Mouse (Mus musculus): ENCODE data around the gene Agpat2.

Gene Agpat2

DNA sequence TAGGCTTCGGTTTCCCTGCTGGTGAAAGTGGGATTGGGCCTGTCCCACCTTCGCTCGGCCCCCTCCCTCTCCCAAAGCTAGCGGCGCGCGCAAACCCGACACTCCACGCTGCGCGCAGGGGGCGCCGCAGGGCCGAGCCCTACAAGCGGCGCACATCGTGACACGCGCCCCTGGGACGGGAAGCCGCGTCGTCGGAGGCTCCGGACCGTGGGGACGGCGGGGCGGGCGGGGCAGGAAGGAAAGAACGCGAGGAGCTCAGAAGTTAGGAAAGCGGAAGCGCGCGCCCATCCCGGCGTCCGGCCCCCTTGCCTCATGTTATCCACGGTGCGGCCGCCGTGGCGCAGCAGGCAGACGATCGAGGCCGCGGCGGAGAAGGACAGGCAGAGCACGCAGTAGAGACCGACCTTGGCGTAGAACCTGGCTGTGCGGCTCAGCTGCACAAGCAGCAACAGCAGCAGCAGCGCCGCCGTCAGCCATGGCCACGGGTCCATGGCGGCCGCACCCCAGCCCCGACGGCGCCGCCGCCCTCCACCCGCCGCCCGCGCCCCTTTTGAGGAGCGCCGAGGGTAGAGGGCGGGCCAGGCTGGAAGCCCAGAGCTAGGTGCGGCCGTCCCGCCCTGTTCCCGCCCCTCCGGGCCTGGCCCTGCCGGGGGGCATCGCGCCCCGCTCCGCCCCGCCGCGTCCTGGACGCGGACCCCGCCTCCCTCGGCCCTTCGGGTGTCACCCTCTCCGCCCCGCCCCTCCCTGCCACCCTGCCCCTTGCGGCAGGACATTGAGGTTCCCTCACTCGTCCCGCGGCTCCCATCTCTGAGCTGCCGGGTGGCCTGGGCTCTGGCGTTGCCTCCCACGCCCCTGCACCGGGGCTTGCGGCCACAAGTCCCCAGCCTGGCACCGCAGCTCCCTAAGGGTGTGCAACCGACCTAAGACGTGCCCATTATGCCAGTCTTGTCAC, at the start of gene Agpat2:
TSS of gene Agpat2 (minus strand) at position 698 of the 952 bp plus-strand sequence.
- peak; percentile 51 to 58 for DNase-seq

DNA sequence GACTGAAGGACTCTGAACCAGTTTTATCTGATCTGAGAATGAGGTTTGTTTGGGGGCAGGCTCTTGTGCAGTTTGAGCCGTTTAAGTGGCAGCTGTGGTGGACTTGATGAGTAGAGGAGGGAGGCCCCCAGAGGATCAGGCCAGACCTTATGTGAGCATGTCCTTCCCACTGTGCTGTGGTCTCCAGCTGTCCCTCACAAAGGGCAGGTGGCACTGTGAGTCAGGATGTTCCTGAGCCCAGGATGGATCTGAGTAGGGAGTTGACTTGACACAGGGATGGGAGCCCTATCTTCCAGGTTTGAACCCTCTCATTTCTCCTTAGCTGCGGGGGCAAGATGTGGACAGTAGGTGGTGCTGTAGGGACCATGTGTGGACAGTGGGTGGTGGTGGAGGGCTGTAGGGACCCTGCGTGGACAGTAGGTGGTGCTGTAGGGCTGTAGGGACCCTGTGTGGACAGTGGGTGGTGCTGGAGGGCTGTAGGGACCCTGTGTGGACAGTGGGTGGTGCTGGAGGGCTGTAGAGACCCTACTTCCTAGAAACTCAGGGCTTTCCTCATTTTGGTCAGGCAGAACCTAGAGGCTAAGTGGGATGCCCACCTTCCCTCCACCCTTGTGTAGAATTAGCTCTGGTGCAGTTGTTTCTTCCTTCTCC, 42.6 kb upstream of the Agpat2 start:
- peak; percentile 85 to 86 for DNase-seq

DNA sequence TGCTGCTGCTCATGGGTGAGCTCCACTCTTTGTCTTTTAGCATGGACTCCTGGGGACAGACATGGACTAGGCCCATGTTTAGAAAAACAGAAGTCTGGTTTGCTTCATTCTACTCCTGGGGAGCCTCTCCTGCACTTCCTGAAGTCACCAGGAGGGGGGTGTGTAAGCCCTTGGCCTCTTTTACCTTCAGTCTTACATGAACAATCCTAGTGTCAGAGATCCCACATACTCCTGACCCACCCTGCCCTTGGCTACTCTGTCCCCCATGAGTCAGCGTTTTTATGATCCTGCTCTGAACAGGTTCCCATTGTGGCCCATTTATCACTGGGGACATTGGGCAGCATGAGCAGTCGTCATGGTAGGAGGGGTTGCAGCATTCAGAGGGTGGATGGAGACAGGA, 39.7 kb upstream of the Agpat2 start:
- DNase-seq = peak; percentile 55 to 65

DNA sequence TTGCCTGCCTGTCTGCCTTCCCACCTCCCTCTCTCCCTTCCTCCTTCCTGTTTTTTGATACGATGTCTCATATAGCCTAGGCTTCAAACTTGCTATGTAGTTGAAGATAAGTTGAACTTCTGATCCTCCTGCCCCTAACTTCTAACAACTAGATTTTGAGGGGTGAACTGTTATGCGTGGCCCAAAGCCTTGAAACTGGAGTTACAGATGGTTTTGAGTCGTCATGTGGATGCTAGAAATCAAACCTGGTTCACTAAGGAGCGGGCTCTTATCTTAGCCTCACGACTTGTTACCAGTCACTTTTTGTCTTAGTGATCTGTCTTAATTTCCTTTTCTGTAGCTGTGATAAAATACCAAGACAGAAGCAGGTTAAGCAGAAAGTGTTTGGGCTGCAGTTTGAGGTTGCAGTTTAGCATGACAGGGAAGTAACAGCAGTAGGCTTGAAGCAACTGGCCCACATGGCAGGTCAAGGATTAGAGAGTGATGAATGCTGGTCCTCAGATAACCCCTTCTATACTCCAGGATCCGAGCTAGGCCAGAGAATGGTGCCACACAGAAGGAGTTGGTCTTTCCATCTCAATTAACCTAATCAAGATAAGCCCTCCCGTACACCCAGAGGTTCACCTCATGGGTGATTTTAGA, 36.9 kb upstream of the Agpat2 start:
- no peak for DNase-seq

DNA sequence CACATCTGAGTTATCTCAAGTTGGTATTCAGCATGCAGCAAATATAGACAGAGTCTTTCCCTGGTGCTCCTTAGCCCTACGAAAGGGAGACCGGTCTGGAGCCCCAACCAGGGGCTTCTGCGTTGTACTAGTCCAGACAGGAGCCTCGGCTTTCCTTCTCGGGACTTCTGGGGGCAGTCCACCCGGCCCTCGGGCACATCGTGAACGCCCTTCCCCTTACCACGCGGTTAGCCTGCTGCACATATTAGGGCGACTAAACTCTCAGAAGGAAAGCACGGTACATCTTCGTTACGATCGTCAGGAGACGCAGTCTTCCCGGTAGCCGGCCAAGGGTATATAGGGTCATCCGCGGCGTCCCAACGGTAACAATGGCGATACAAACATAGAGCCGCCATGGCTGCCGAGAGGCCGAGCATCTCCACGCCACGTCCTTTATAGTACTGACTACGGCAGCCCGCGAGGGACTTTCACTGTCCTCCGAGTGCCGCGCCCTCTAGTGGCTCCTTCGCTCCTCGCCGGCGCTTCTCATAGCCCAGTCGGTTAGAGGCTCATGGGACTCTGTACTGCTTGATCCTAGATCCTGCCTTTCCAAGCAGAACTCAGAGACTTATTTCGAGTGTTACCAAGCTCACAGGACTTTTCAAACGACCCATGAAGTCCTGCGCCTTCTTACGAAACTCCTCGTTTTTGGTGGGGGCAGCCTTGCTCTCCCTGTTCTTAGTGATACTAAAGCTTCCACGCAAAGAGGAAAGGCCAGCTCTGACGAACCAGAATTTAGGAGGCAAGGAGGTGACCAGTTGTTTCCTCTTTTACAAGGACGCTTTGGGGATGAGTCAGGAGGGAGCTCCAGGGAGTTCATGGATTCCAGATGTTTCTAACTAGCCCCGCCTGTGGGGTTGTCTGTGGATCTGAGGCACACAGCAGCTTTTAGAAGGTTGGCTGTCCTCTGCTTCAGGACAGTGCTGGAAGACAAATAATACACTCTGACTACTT, 35.9 kb upstream of the Agpat2 start:
- peak; percentile 99 to 100 for DNase-seq

DNA sequence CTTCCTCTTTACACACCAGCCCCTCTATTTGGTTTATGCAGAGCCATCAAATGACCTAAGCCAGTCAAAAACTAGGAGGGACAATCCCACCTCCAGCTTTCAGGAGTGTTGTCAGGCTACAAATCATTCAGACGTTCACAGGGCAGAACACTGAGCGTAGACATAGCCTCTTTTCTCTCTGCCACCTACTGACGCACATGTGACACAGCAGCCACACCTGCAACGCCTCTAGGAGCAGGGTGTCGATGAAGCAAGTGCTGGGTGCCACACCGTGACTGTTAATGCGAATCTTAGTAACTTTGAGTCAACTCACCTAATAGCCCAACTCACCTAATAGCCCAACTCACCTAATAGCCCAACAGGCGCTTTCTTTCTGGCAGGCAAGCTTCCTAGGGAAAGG, 34.9 kb upstream of the Agpat2 start:
- DNase-seq = peak; percentile 58 to 59

DNA sequence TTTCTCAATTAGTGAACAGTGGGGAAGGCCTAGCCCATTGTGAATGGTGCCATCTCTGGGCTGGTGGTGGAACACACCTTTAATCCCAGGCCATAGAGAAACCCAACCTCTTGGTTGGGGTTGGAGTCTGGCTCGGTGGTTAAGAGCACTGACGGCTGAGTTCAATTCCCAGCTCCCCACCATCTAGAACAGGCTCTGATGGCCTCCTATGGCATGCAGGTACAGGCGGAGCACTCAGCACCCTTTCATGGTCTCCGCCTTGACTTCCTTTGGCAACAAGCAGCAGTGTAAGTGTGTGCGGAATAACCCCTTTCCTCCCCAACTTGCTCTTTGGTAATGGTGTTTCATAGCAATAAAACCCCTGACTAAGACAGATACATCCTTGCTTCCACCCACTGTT, 34.4 kb upstream of the Agpat2 start:
- DNase-seq = no peak

DNA sequence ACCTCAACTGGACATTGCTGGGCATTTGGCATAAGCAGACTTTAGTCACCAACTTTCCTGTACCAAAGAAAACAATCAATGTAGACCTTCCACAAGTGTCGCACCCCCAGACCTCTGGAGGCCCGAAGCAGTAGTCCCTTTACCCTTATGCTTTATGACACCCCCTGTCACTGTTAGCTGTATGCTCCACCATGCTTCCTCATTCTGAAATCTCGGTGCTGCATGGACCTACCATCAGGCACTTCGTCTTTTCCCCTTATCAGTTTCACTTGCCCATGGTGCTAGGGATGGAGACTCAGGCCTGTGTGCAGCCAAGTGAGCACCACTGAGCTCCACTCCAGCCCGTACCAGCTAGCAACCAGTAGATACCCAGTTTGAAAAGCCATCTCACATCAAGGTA, 33.8 kb upstream of the Agpat2 start:
- DNase-seq = no peak

DNA sequence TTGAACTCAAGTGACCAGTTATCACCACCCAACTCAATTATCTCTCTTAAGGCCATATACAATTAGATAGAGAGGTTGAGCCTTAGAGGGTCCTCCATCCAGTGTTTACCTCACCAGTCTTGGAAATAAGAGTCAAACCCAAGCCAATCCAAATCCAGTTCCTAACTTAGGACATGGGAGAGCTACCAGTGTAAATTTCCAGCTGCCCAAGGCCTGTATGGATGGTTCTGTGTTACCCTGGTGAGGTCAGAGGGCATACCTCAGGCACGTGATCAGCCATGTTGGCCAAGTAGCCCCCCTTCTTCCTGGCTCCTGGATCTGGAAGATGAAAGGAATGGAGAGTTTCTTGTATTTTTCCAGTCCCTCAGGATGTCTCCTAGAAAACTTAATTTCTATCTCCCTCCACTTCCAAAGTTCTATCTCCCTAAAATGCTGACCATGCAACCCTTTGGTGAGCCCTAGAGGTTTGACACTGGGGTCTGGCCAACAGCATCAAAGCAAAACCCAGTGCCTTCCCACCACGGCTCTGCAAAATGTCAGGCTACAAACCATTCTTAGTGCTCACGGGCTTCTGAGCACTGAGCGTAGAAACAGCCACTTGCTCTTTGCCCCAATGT, 33.2 kb upstream of the Agpat2 start:
- no peak for DNase-seq

DNA sequence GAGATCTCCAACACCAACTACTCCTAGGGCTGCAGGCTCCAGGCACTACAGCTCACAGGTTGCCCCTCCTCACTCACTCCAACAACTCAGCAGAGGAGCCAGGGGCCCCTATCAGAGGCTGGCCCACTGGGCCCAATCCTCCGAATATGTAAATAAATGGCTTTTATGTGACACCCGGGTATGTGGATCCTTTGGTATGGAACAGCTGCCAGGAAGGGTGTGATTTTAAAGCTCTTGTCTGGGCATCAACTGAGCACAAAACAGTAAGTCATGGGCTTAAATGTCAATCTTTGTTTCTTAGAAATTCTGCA, 32.1 kb upstream of the Agpat2 start:
- DNase-seq = no peak

DNA sequence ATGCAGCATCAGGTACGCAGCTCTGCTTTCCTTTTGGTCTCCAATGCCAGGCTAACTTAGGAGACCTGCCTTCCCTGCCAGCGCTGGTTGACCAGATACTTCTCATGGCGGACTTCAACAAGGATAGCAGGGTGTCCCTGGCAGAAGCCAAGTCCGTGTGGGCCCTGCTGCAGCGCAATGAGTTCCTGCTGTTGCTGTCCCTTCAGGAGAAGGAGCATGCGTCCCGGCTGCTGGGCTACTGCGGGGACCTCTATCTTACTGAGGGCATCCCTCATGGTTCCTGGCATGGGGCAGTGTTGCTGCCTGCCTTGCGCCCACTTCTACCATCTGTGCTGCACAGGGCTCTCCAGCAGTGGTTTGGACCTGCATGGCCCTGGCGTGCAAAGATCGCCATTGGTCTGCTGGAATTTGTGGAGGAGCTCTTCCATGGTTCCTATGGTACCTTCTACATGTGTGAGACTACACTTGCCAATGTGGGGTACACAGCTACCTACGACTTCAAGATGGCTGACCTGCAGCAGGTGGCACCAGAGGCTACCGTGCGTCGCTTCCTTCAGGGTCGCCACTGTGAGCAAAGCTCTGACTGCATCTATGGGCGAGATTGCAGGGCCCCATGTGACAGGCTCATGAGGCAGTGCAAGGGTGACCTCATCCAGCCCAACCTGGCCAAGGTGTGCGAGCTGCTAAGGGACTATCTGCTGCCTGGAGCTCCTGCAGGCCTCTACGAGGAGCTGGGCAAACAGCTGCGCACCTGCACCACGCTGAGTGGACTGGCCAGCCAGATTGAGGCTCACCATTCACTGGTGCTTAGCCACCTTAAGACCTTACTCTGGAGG, 31.5 kb upstream of the Agpat2 start:
- peak in 1 of 2 experiments; percentile 20 for DNase-seq

DNA sequence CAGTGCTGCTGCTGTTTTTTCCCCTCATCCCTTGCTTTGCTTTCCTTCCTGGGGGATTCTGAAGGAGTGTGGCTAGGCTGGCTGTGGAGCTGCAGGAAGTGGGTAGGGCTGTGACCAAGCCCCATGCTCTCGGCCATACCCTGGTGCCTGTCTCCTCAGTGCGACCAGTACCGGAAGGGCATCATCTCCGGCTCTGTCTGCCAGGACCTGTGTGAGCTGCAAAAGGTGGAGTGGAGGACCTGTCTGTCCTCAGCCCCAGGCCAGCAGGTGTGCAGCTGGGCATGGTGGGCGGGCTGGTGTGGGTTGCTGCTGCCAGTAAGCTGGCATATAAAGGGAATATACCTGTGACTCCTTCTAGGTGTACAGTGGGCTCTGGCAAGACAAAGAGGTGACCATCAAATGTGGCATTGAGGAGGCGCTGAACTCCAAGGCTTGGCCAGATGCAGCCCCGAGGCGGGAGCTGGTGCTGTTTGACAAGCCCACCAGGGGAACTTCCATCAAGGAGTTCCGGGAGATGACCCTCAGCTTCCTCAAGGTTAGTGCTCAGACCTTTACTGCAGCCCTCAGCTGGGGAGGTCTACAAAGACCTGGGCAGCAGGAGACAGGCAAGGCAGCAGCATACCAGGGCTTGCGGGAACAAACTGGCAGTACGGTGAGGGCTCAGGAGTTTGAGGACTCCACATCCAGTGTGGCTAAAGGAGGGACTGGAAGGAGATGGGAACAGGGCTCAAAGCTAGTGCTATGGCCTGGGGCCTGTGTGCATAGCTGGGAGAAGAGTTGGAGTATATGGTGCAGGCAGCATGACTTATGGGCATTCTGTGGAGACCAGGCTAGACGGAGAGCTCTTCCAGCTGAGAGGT, 30.6 kb upstream of the Agpat2 start:
- peak in 1 of 2 experiments; percentile 10 for DNase-seq

DNA sequence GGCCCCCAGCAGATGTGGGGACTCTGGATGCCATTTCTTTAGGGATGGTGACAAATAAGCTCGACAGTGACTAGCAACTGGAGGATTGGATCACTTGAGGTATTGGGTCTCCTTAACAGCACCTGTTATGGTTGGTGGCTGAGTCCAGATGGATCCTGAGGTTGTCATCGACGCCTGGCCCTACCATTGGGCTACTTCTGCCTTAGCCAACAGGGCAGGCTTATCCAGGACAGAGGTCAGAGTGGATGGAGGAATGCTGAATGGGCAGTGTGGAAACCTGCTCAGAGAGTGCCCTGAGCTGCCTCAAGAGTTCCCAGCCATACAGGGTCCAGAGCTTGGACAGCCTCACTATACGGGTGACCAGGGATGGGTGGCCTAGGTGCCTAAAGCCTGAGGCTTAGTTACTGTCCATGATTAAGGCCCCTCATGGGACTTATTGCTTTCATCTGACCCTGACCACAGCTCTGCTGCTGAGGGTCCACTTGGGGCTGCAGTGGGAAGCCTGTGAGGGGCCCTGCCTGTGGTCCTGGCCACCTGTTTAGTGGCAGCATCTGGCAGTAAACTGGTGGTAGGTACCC, 29.8 kb upstream of the Agpat2 start:
- peak in 1 of 2 experiments; percentile 9 for DNase-seq

DNA sequence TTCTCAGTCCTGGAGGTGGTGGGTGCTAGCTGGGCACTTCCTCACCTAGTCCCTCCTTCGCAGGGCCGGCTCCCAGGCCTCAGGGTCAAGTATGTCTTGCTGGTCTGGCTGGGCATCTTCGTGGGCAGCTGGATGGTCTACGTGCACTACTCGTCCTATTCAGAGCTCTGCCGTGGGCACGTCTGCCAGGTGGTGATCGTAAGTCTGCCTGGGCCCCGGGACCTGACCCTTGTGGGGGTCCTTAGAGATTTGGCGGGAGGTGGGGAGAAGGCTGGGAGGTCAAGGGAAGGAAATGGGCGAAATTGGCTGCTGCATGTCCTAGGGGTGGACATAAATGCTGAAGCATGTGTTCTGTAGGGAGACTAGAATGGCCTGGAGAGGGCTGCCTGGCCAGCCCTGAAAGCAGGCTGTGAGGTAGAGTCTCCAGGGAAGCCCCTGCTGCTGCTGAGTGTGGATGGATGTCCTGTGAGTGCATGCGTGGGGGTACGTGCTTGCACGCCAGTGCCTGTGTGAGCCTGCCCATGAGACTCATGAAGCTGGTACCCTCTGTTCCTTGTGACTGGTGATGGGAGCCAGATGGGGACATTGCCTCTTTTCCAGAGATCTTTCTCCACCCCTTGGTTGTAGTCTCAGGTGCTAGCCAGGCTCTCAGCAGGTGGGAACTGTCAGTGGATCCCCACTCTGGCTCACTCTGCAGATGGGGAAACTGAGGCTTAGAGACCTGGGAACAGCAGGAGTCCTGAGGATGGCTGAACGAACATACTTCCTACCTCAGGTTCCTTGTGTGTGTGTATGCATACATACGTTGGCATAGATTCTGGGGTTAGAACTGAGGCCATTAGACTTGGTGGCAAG, 28.6 kb upstream of the Agpat2 start:
- DNase-seq = peak in 1 of 2 experiments; percentile 13

DNA sequence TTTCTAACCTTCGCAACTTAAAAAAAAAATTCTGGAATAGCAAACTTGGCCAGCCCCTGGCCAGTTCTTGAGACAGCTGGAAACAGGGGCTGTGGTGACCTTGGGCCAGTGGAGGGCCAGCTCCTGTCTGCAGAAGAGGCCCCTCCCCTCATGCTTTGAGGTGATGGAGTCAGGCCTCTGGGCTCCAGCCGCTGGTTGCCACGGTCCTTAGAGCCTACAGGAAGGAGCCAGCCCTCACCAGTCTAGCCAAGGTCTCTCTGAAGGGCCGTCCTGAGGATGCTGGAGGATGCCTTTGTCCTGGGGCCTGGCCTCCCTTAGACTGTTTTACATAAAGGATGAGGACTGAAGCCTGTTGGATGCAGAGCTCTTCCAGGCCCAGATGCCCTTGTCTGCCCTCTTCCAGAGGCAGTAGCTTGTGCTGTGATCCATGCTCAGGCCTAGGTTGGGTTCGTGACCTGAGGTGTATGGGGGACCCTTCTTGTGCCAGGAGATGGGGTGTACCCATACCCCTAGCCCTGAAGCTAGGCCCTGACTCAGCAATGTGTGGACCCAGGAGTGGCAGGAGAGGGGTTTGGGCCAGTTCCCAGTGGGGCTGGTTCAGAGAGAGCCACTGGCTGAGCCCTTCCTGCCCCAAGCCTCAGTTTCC, 24.7 kb upstream of the Agpat2 start:
- peak; percentile 35 to 57 for DNase-seq

DNA sequence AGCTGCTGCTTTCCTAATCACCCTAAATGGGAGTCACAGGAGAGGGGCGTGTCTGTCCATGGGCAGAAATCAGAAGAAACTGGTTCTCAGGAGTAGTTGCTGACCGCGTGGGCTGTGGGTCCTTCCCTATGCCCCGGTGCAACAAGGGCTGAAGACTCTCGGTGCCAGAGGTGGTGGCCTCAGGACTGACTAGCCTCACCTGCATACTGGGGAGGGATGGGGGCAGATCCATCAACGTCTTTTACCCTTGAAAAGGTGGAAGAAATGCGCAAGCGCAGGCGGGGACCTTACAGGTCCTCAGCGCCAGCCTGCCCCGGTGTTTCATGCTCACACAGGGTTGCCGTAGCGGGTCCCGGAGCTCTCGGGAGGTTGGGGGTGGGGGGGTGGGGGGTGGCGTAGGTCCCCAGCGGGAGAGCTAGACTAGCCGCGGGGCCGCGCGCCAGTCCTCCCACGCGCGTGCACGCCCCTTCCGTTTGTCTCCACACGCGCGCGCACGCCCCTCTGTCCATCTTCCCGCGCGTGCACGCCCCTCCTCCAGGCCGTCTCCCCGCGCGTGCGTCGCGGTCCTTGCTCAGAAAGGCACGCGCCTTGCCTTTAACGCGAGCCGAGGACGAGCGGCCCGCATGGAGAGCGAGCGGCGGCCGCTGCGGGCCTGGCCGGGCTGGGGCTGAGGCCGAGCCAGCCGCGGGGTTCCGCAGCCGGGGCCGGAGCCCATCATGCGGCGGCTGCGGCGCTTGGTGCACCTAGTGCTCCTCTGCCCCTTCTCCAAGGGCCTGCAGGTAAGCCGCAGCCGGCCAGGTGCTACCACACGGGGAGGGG, 23.9 kb upstream of the Agpat2 start, which contains the start of gene Fam69b:
TSS of gene Fam69b (plus strand) at position 537 of the 819 bp plus-strand sequence.
- peak; percentile 92 to 96 for DNase-seq

DNA sequence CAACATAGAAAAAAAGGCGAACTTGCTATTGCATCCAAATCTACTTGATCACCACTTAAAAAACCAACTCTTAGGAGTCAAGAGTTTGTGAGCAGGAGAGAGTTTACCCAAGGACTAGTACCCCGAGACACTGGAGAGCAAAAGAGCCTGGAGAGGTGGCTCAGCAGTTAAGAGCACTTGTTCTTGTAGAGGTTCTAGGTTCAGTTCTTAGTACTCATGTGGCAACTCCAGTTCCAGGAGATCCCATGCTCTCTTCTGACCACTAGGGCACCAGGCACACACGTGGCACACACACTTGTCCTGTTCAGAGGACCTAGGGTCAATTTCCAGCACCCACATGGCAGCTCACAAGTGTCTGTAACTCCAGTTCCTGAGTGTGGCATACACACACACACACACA, 21.9 kb upstream of the Agpat2 start:
- no peak for DNase-seq

Data from cerebellum, postnatal 10 days (tissue).